Mouse (Mus musculus): ENCODE measurements at regions not wholly inside any gene's neighbourhood (a gene's known extent, or its start where the extent isn't known, plus 50 kb on each side); places are given as distances from the start of the nearest gene placed in this dataset.

GRCm38 (mm10) chr1:34642304-34642893 is 62.9 kb downstream of the Amer3 start:
- peak; percentile 63 for DNase-seq (ENCODE audit: low read depth, low spot score)

GRCm38 (mm10) chr1:34653963-34654644 is 74.6 kb downstream of the Amer3 start:
- no peak for DNase-seq (ENCODE audit: low read depth, low spot score)

GRCm38 (mm10) chr1:34657481-34657880 is 78.0 kb downstream of the Amer3 start:
- DNase-seq (ENCODE audit: low read depth, low spot score) = no peak

GRCm38 (mm10) chr1:34663875-34664547 is 84.6 kb downstream of the Amer3 start:
- DNase-seq (ENCODE audit: low read depth, low spot score) = no peak

GRCm38 (mm10) chr1:34664816-34665511 is 85.5 kb downstream of the Amer3 start:
- DNase-seq (ENCODE audit: low read depth, low spot score) = no peak

- no peak for DNase-seq (ENCODE audit: low read depth, low spot score)
Measured at GRCm38 (mm10) chr1:34665512-34665854, 86.0 kb downstream of the Amer3 start.

GRCm38 (mm10) chr1:34666226-34666662 is 86.8 kb downstream of the Amer3 start:
- DNase-seq (ENCODE audit: low read depth, low spot score) = no peak

GRCm38 (mm10) chr1:34677105-34677741 is 97.8 kb downstream of the Amer3 start:
- no peak for DNase-seq (ENCODE audit: low read depth, low spot score)

- DNase-seq (ENCODE audit: low read depth, low spot score) = peak; percentile 14
Measured at GRCm38 (mm10) chr1:34677832-34678733, 98.6 kb downstream of the Amer3 start.

GRCm38 (mm10) chr1:34678734-34679068 is 99.2 kb downstream of the Amer3 start:
- no peak for DNase-seq (ENCODE audit: low read depth, low spot score)

- no peak for DNase-seq (ENCODE audit: low read depth, low spot score)
Measured at GRCm38 (mm10) chr1:34686539-34686938, 107.1 kb downstream of the Amer3 start.

- DNase-seq (ENCODE audit: low read depth, low spot score) = no peak
Measured at GRCm38 (mm10) chr1:34696533-34696932, 117.1 kb downstream of the Amer3 start.

- DNase-seq (ENCODE audit: low read depth, low spot score) = peak; percentile 59
Measured at GRCm38 (mm10) chr1:34700237-34701030, 121.0 kb downstream of the Amer3 start.

- DNase-seq (ENCODE audit: low read depth, low spot score) = no peak
Measured at GRCm38 (mm10) chr1:34701436-34701835, 122.0 kb downstream of the Amer3 start.

GRCm38 (mm10) chr1:34709089-34709488 is 129.6 kb downstream of the Amer3 start:
- DNase-seq (ENCODE audit: low read depth, low spot score) = no peak

- DNase-seq (ENCODE audit: low read depth, low spot score) = no peak
Measured at GRCm38 (mm10) chr1:34722674-34723073, 120.2 kb downstream of the Fam168b start.

GRCm38 (mm10) chr1:34732156-34732555 is 110.7 kb downstream of the Fam168b start:
- DNase-seq (ENCODE audit: low read depth, low spot score) = no peak

- no peak for DNase-seq (ENCODE audit: low read depth, low spot score)
Measured at GRCm38 (mm10) chr1:34733026-34733913, 109.6 kb downstream of the Fam168b start.

All from forelimb bud, embryonic 11.5 days (tissue).